Mouse (Mus musculus): Measurements from ENCODE around the gene Rad21l.
"Not testable (repeated sequence)": the region's sequence is repeated elsewhere in the genome, so short reads cannot be mapped to it uniquely, and the experiment has no call there.

The Rad21l gene

GRCm38 (mm10) chr2:151629310-151629709 is 39.0 kb downstream of the Rad21l start:
- DNase-seq (ENCODE audit: low read depth in 1 of 2, low spot score in 2 of 2), result no peak

- no peak for DNase-seq (ENCODE audit: low read depth in 1 of 2, low spot score in 2 of 2)
Observed at GRCm38 (mm10) chr2:151628011-151628410, 40.3 kb downstream of the Rad21l start.

GRCm38 (mm10) chr2:151626296-151626695 is 42.0 kb downstream of the Rad21l start:
- no peak for DNase-seq (ENCODE audit: low read depth in 1 of 2, low spot score in 2 of 2)

- no peak for DNase-seq (ENCODE audit: low read depth in 1 of 2, low spot score in 2 of 2)
Observed at GRCm38 (mm10) chr2:151623776-151624175, 44.6 kb downstream of the Rad21l start.

- no peak for DNase-seq (ENCODE audit: low read depth in 1 of 2, low spot score in 2 of 2)
Observed at GRCm38 (mm10) chr2:151616551-151617329, 51.6 kb downstream of the Rad21l start.

GRCm38 (mm10) chr2:151615779-151616178 is 52.6 kb downstream of the Rad21l start:
- not testable (repeated sequence) for DNase-seq (ENCODE audit: low read depth in 1 of 2, low spot score in 2 of 2)

GRCm38 (mm10) chr2:151609974-151610373 is 58.4 kb downstream of the Rad21l start:
- no peak for DNase-seq (ENCODE audit: low read depth in 1 of 2, low spot score in 2 of 2)

- DNase-seq (ENCODE audit: low read depth in 1 of 2, low spot score in 2 of 2), result no peak
Observed at GRCm38 (mm10) chr2:151608435-151608834, 59.9 kb downstream of the Rad21l start.

- no peak for DNase-seq (ENCODE audit: low read depth in 1 of 2, low spot score in 2 of 2)
Observed at GRCm38 (mm10) chr2:151605437-151605987, 62.8 kb downstream of the Rad21l start.

GRCm38 (mm10) chr2:151603630-151604029 is 64.7 kb downstream of the Rad21l start:
- no peak for DNase-seq (ENCODE audit: low read depth in 1 of 2, low spot score in 2 of 2)

GRCm38 (mm10) chr2:151602106-151602505 is 66.2 kb downstream of the Rad21l start:
- no peak for DNase-seq (ENCODE audit: low read depth in 1 of 2, low spot score in 2 of 2)

- DNase-seq (ENCODE audit: low read depth in 1 of 2, low spot score in 2 of 2), result no peak
Observed at GRCm38 (mm10) chr2:151598068-151598467, 70.3 kb downstream of the Rad21l start.
